Mouse (Mus musculus) G1E (cell line): Measurements from ENCODE around the gene Cep55.

Source experiments
- CTCF ChIP-seq: IDR thresholded peaks from 2 replicates; pipeline ENCODE4 v1.5.1; 2012; ENCODE audit warnings: low read depth, low read length, inconsistent platforms, mixed read lengths
- GATA1 ChIP-seq: IDR thresholded peaks from 2 replicates; pipeline ENCODE4 v1.6.1; 2012; ENCODE audit warnings: borderline replicate concordance, low read length, inconsistent platforms, mixed read lengths
- TAL1 ChIP-seq: conservative IDR thresholded peaks from 2 replicates; pipeline ENCODE4 v1.6.1; 2012; ENCODE audit warnings: low read depth, low read length, inconsistent platforms, mixed read lengths

DNA sequence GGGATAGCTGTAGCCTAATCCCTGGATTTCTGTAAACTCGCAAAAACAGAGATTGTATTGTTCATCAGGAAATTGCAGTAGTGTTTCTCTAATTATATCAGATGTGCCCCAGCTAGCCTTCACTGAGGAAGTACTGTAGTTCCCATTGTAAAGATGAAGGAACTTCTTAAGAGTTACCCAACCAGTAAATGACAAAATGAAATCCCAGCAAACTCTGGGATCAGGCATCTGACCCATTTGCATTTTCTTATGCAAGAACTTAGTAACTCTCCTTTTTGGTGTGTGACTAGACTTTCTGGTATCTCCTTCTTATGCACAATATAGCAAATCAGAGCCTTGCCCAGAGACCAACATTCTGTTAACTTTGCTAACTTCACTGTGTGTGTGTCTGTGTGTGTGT, 43.4 kb upstream of the Cep55 start:
- TF ChIP-seq TAL1 (no peak), GATA1 (no peak), CTCF (no peak)
